Mouse (Mus musculus) right cerebral cortex, postnatal 36 days (tissue): Measurements from ENCODE around the gene Etv6.

Experiments
- DNase-seq, 2 experiments: peaks; one replicate each; pipeline ENCODE4 v3.0.0; 2022; ENCODE audit warnings: low spot score in 2 of 2, mixed read lengths in 1 of 2

Etv6 gene

GRCm38 (mm10) chr6:134168799-134169198 lies 133.3 kb downstream of the Etv6 start:
- DNase-seq: no peak

GRCm38 (mm10) chr6:134171235-134171634 lies 135.7 kb downstream of the Etv6 start:
- DNase-seq: no peak

- DNase-seq: peak in 1 of 2 experiments; percentile 71
Measured at GRCm38 (mm10) chr6:134171906-134172728, 136.6 kb downstream of the Etv6 start.

- DNase-seq: no peak
Measured at GRCm38 (mm10) chr6:134173439-134173838, 137.9 kb downstream of the Etv6 start.

GRCm38 (mm10) chr6:134175059-134175458 lies 139.6 kb downstream of the Etv6 start:
- DNase-seq: no peak

- DNase-seq: no peak
Measured at GRCm38 (mm10) chr6:134177196-134177595, 141.7 kb downstream of the Etv6 start.

GRCm38 (mm10) chr6:134182301-134182948 lies 146.9 kb downstream of the Etv6 start:
- DNase-seq: peak; percentile 56 to 75

- no peak for DNase-seq
Measured at GRCm38 (mm10) chr6:134183592-134184342, 148.3 kb downstream of the Etv6 start.

- DNase-seq: no peak
Measured at GRCm38 (mm10) chr6:134186286-134186903, 150.9 kb downstream of the Etv6 start.

GRCm38 (mm10) chr6:134188719-134189118 lies 153.2 kb downstream of the Etv6 start:
- no peak for DNase-seq

GRCm38 (mm10) chr6:134189174-134189573 lies 153.7 kb downstream of the Etv6 start:
- no peak for DNase-seq

- DNase-seq: no peak
Measured at GRCm38 (mm10) chr6:134189575-134190132, 154.2 kb downstream of the Etv6 start.

- DNase-seq: no peak
Measured at GRCm38 (mm10) chr6:134190597-134191278, 155.2 kb downstream of the Etv6 start.

- no peak for DNase-seq
Measured at GRCm38 (mm10) chr6:134192710-134193109, 157.2 kb downstream of the Etv6 start.

GRCm38 (mm10) chr6:134199895-134200294 lies 164.4 kb downstream of the Etv6 start:
- no peak for DNase-seq

GRCm38 (mm10) chr6:134200577-134200976 lies 165.1 kb downstream of the Etv6 start:
- DNase-seq: no peak

- no peak for DNase-seq
Measured at GRCm38 (mm10) chr6:134202176-134202575, 166.7 kb downstream of the Etv6 start.

- no peak for DNase-seq
Measured at GRCm38 (mm10) chr6:134205163-134205562, 169.7 kb downstream of the Etv6 start.

- DNase-seq: no peak
Measured at GRCm38 (mm10) chr6:134205726-134206125, 170.2 kb downstream of the Etv6 start.

- no peak for DNase-seq
Measured at GRCm38 (mm10) chr6:134206251-134206650, 170.8 kb downstream of the Etv6 start.
